Mouse (Mus musculus) heart, adult 2 months (tissue): ENCODE measurements around the gene Rnf19b.

Source experiments
- CTCF ChIP-seq: fragments of 200-600 bp; IDR thresholded peaks from 2 replicates; pipeline ENCODE4 v1.8.1; 2022; ENCODE audit warnings: antibody characterized with exemption, mild to moderate bottlenecking, moderate library complexity
- POLR2A ChIP-seq: fragments of 200-500 bp; IDR thresholded peaks from 2 replicates; pipeline ENCODE4 v1.6.1; 2011; ENCODE audit warnings: mild to moderate bottlenecking, low read depth, low read length, control low read depth; ENCODE audit not compliant: insufficient read depth

DNA sequence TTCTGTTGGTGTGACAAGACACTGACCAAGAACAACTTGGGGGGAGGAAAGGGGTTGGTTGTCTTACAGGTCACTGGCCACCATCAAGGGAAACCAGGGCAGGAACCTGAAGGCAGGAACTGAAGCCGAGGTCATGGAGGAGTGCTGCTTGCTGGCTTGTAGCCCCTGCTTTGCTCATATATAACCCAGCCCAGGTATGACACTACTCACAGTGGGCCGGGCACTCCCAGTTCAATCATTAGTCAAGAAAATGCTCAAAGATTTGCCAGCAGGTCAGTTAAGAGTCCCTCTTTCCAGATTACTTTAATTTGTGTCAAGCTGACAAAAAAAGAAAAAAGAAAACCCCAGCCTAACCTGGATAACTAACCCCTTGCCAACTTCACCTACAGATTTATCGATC is 32.4 kb upstream of the Rnf19b start:
- no peak for TF ChIP-seq CTCF
- no peak for TF ChIP-seq POLR2A
